Mouse (Mus musculus) telencephalon, adult 2 months (tissue): ENCODE results near the gene Nnat.

Experiments used
- DNase-seq: peaks from one replicate; pipeline ENCODE4 v3.0.0-alpha.2; 2011; ENCODE audit warnings: low read depth, low spot score

The Nnat gene

GRCm38 (mm10) chr2:157605025-157605675 is 45.3 kb downstream of the Nnat start:
- no peak for DNase-seq

- no peak for DNase-seq
These were observed 47.8 kb downstream of the Nnat start for GRCm38 (mm10) chr2:157607542-157608236.

DNA sequence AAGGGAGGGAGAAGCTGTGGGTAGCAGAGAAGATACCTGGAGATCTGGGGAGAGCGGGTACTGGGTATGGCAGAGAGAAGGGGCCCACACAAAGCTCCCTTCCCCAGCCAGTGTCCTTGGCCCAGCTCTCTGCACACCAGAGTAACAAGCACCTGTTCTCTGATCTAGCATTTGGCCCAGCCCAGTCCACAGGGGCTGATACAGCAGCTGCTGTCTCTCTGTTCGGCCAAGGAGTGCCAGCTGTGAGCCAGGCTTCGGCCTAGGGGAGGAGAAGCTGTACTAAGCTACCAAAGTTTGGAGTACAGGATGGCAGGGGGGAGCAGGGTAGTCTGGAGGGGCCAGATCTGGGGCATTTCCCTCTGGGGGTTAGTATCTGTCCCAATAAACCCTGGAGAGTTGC is 51.9 kb downstream of the Nnat start:
- no peak for DNase-seq
